In the genomic region with DNA sequence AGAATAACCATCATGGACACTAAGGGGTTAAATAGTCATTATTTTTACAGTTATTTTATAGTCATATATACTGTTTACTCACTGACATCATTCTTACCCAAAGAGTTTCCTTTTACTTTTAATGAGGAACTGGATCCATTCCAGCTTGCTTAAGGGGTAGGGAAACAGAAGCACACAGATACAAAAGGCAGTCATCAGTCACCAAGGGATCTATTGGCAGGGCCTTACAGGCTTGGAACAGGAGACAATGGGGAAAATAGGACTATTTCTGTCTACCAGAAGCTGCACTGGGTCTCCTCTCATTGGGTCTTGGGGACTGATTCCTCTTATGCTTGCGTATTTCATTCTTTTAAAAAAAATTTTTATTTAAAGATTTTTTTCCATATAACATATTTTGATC, we compare ENCODE assay signal across 16 mouse cellular contexts. TPM values are rescaled to one million over a fixed set of nuclear protein-coding genes. Genes with fewer than 3 reads are reported as not detected.
"Had no signal": no experiment of that assay in that cellular context is flagged by ENCODE, and none has a peak within 500 bp of the region (broad histone marks: within the 10 kb centered on the region; RNA-seq: fewer than 3 reads in every experiment).

No protein-coding gene starts in this region.

- DNase-seq: liver, postnatal 0 days; lung, adult 2 months; lung, postnatal 14 days; lung, postnatal 36 days; right cerebral cortex, postnatal 14 days; thymus, adult 18-20 months; thymus, postnatal 14 days; thymus, postnatal 36 days had no signal

- H3K9me3 ChIP-seq: lung, embryonic 15.5 days; megakaryocyte, embryonic 14.5 days; midbrain, embryonic 13.5 days; midbrain, embryonic 15.5 days; neural tube, embryonic 12.5 days had no signal

- H3K4me1 ChIP-seq: lung, embryonic 15.5 days; megakaryocyte, embryonic 14.5 days; midbrain, embryonic 13.5 days; midbrain, embryonic 15.5 days; neural tube, embryonic 12.5 days had no signal

- H3K9ac ChIP-seq: liver, postnatal 0 days; lung, embryonic 15.5 days; midbrain, embryonic 13.5 days; midbrain, embryonic 15.5 days; neural tube, embryonic 12.5 days had no signal

- ATAC-seq: liver, postnatal 0 days; lung, postnatal 0 days; midbrain, embryonic 13.5 days; midbrain, embryonic 15.5 days had no signal

- H3K27ac ChIP-seq: lung, embryonic 15.5 days; macrophage; midbrain, embryonic 13.5 days; midbrain, embryonic 15.5 days; neural tube, embryonic 12.5 days had no signal

- H3K27me3 ChIP-seq: lung, embryonic 15.5 days; megakaryocyte, embryonic 14.5 days; midbrain, embryonic 13.5 days; midbrain, embryonic 15.5 days; neural tube, embryonic 12.5 days had no signal

- H3K4me2 ChIP-seq: lung, embryonic 15.5 days; midbrain, embryonic 11.5 days; midbrain, embryonic 13.5 days; midbrain, embryonic 15.5 days; neural tube, embryonic 12.5 days had no signal

- H3K4me3 ChIP-seq: lung, embryonic 15.5 days; megakaryocyte, embryonic 14.5 days; midbrain, embryonic 13.5 days; midbrain, embryonic 15.5 days; neural tube, embryonic 12.5 days had no signal

- H3K36me3 ChIP-seq: lung, embryonic 15.5 days; midbrain, embryonic 13.5 days; midbrain, embryonic 15.5 days; neural tube, embryonic 12.5 days had no signal

RNA-seq across cellular contexts. Expression of a gene that starts 46.7 kb away (rescaled TPM):
- polyA plus RNA-seq: liver, postnatal 0 days; macrophage had no signal
